Mouse (Mus musculus): ENCODE results near the gene Snd1. TPM values are rescaled to one million over a fixed set of nuclear protein-coding genes. Genes with fewer than 3 reads are reported as not detected.

Snd1 gene
- total and polyA plus RNA-seq, 2 experiments from 2014 or later = 54.7 to 120 TPM

GRCm38 (mm10) chr6:28783082-28783647 is 308.2 kb downstream of the Snd1 start:
- Histone ChIP-seq H3K4me3 (ENCODE audit: low read depth, low read length) (no peak overlapping the region), H3K9me3 (replicated peaks; ENCODE audit: control insufficient read depth, low read length) (no peaks in the 10 kb centered on the region), H3K4me2 (ENCODE audit: low read depth, low read length) (no peak overlapping the region), H3K4me1 (ENCODE audit: control insufficient read depth, insufficient read depth) (peaks cover 21% of the 10 kb centered on the region), H3K27ac (ENCODE audit: low read depth) (no peak overlapping the region), H3K27me3 (ENCODE audit: control insufficient read depth, insufficient read depth, low read length) (no peaks in the 10 kb centered on the region), H3K9ac (replicated peaks; ENCODE audit: low read depth, low read length) (no peak overlapping the region), H3K36me3 (replicated peaks; ENCODE audit: control insufficient read depth, insufficient read depth, low read length) (no peaks in the 10 kb centered on the region)
- no peak for ATAC-seq (ENCODE audit: insufficient read depth, low read depth)
- WGBS = 74% methylated on average over 4 of the region's 4 CpGs
- TF ChIP-seq EP300 (IDR thresholded peaks at IDR 0.05; ENCODE audit: low read depth) (no peak), CTCF (IDR thresholded peaks at IDR 0.05; ENCODE audit: low read depth) (no peak)
- no peak for DNase-seq (ENCODE audit: low spot score)

GRCm38 (mm10) chr6:28783953-28784352 is 309.0 kb downstream of the Snd1 start:
- H3K9ac ChIP-seq (replicated peaks; ENCODE audit: low read depth, low read length) = no peak overlapping the region
- H3K27me3 ChIP-seq (ENCODE audit: control insufficient read depth, insufficient read depth, low read length) = no peaks in the 10 kb centered on the region
- TF ChIP-seq CTCF (IDR thresholded peaks at IDR 0.05; ENCODE audit: low read depth) (no peak), EP300 (IDR thresholded peaks at IDR 0.05; ENCODE audit: low read depth) (no peak)
- WGBS = 83% methylated on average over 5 of the region's 5 CpGs
- H3K36me3 ChIP-seq (replicated peaks; ENCODE audit: control insufficient read depth, insufficient read depth, low read length) = no peaks in the 10 kb centered on the region
- peaks cover 21% of the 10 kb centered on the region for H3K4me1 ChIP-seq (ENCODE audit: control insufficient read depth, insufficient read depth)
- no peak overlapping the region for H3K27ac ChIP-seq (ENCODE audit: low read depth)
- DNase-seq (ENCODE audit: low spot score) = no peak
- H3K4me2 ChIP-seq (ENCODE audit: low read depth, low read length) = no peak overlapping the region
- H3K9me3 ChIP-seq (replicated peaks; ENCODE audit: control insufficient read depth, low read length) = no peaks in the 10 kb centered on the region
- no peak overlapping the region for H3K4me3 ChIP-seq (ENCODE audit: low read depth, low read length)
- ATAC-seq (ENCODE audit: insufficient read depth, low read depth) = no peak

DNA sequence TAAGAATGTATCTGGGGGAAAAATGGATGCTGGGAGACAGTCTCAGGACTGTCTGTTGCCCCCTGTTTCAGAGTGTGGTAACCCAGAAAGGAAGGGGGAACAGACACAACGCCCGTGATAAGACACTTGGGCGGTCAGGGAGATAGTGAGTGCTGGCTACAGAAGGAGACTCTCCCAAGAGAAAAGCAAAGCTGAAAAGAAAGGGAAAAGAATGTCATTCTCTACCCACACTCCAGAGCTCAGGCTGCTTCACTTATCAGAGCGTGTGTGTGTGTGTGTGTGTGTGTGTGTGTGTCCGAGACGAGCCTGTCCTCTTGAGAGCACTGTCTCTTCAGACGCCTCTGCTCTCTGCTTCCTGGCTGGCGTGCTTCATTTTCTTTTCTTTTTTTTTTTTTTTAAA is 310.8 kb downstream of the Snd1 start:
- DNase-seq (ENCODE audit: low spot score) (no peak), ATAC-seq (ENCODE audit: insufficient read depth, low read depth) (no peak)
- H3K9me3 ChIP-seq (replicated peaks; ENCODE audit: control insufficient read depth, low read length) = no peaks in the 10 kb centered on the region
- TF ChIP-seq EP300 (IDR thresholded peaks at IDR 0.05; ENCODE audit: low read depth) (no peak), CTCF (IDR thresholded peaks at IDR 0.05; ENCODE audit: low read depth) (no peak)
- no peak overlapping the region for H3K4me3 ChIP-seq (ENCODE audit: low read depth, low read length)
- 0 out of 2 replicates have a peak, but pooled peaks cover 4% of the 10 kb centered on the region for H3K36me3 ChIP-seq (replicated peaks; ENCODE audit: control insufficient read depth, insufficient read depth, low read length)
- H3K4me2 ChIP-seq (ENCODE audit: low read depth, low read length) = no peak overlapping the region
- WGBS = 41% methylated on average over 8 of the region's 8 CpGs
- no peaks in the 10 kb centered on the region for H3K27me3 ChIP-seq (ENCODE audit: control insufficient read depth, insufficient read depth, low read length)
- H3K9ac ChIP-seq (replicated peaks; ENCODE audit: low read depth, low read length) = no peak overlapping the region
- H3K4me1 ChIP-seq (ENCODE audit: control insufficient read depth, insufficient read depth) = peaks cover 25% of the 10 kb centered on the region
- H3K27ac ChIP-seq (ENCODE audit: low read depth) = no peak overlapping the region

GRCm38 (mm10) chr6:28787133-28787532 is 312.2 kb downstream of the Snd1 start:
- DNase-seq (ENCODE audit: low spot score) (no peak), ATAC-seq (ENCODE audit: insufficient read depth, low read depth) (no peak)
- no peak overlapping the region for H3K27ac ChIP-seq (ENCODE audit: low read depth)
- H3K4me3 ChIP-seq (ENCODE audit: low read depth, low read length) = no peak overlapping the region
- H3K9me3 ChIP-seq (replicated peaks; ENCODE audit: control insufficient read depth, low read length) = no peaks in the 10 kb centered on the region
- no peak overlapping the region for H3K9ac ChIP-seq (replicated peaks; ENCODE audit: low read depth, low read length)
- H3K36me3 ChIP-seq (replicated peaks; ENCODE audit: control insufficient read depth, insufficient read depth, low read length) = 0 out of 2 replicates have a peak, but pooled peaks cover 4% of the 10 kb centered on the region
- 44% methylated on average over 6 of the region's 6 CpGs for WGBS
- TF ChIP-seq CTCF (IDR thresholded peaks at IDR 0.05; ENCODE audit: low read depth) (no peak), EP300 (IDR thresholded peaks at IDR 0.05; ENCODE audit: low read depth) (no peak)
- peaks cover 14% of the 10 kb centered on the region; the same call in 1 of the 2 replicates for H3K4me1 ChIP-seq (ENCODE audit: control insufficient read depth, insufficient read depth)
- H3K4me2 ChIP-seq (ENCODE audit: low read depth, low read length) = no peak overlapping the region
- H3K27me3 ChIP-seq (ENCODE audit: control insufficient read depth, insufficient read depth, low read length) = no peaks in the 10 kb centered on the region

DNA sequence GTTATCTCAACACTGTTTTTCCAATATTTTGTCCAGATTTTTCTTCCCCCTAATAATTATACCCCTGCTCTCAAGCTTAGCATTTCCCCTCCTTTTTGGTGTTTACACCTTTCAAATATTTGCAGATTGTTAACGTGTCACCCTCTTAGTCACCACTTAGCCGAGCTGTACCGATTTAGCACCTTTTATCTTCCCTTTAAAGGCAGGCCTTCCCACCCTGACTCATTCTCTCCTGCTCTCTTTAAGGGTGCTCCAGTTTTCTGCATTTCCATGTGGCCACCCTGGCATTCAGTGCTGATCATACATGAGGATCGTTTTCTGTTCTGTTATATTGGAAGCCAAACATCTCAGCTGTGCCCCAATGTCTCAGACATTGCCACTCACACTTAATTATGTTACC is 314.7 kb downstream of the Snd1 start:
- peaks cover 4% of the 10 kb centered on the region; the same call in 1 of the 2 replicates for H3K4me1 ChIP-seq (ENCODE audit: control insufficient read depth, insufficient read depth)
- WGBS = 37% methylated on average over 4 of the region's 4 CpGs
- DNase-seq (ENCODE audit: low spot score) (no peak), ATAC-seq (ENCODE audit: insufficient read depth, low read depth) (no peak)
- no peak overlapping the region for H3K4me3 ChIP-seq (ENCODE audit: low read depth, low read length)
- TF ChIP-seq EP300 (IDR thresholded peaks at IDR 0.05; ENCODE audit: low read depth) = no peak
- no peak for TF ChIP-seq CTCF (IDR thresholded peaks at IDR 0.05; ENCODE audit: low read depth)
- H3K27ac ChIP-seq (ENCODE audit: low read depth) = no peak overlapping the region
- no peak overlapping the region for H3K9ac ChIP-seq (replicated peaks; ENCODE audit: low read depth, low read length)
- H3K4me2 ChIP-seq (ENCODE audit: low read depth, low read length) = no peak overlapping the region
- no peaks in the 10 kb centered on the region for H3K27me3 ChIP-seq (ENCODE audit: control insufficient read depth, insufficient read depth, low read length)
- peaks cover 4% of the 10 kb centered on the region; the same call in 1 of the 2 replicates for H3K36me3 ChIP-seq (replicated peaks; ENCODE audit: control insufficient read depth, insufficient read depth, low read length)
- no peaks in the 10 kb centered on the region for H3K9me3 ChIP-seq (replicated peaks; ENCODE audit: control insufficient read depth, low read length)

DNA sequence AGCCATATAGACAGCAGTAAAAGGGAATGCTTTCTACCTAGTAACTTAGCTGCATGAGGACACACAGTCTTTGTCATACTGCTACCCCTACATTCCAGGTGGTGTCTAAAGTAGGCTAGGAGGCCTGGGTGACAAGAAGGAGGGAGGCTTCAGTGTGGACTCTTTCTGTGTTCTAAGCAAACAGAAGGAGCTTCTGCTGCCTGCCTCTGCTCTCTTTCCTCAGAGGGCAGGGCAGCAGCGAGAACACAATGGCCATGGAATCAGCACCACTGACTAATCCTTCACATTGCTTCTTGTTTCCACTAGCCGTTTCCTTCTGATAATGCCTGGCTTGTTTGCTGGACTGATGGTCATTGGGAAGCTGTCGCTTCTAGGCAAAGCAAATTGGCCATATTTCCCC is 316.2 kb downstream of the Snd1 start:
- Histone ChIP-seq H3K9me3 (replicated peaks; ENCODE audit: control insufficient read depth, low read length) (no peaks in the 10 kb centered on the region), H3K4me1 (ENCODE audit: control insufficient read depth, insufficient read depth) (peaks cover 4% of the 10 kb centered on the region; the same call in 1 of the 2 replicates)

More for the DNA sequence above, 316.2 kb downstream of the Snd1 start:
- Histone ChIP-seq H3K27ac (ENCODE audit: low read depth) (peak overlapping the region; percentile 46), H3K36me3 (replicated peaks; ENCODE audit: control insufficient read depth, insufficient read depth, low read length) (peaks cover 11% of the 10 kb centered on the region), H3K4me3 (ENCODE audit: low read depth, low read length) (no peak overlapping the region), H3K9ac (replicated peaks; ENCODE audit: low read depth, low read length) (no peak overlapping the region), H3K27me3 (ENCODE audit: control insufficient read depth, insufficient read depth, low read length) (no peaks in the 10 kb centered on the region), H3K4me2 (ENCODE audit: low read depth, low read length) (no peak overlapping the region)
- TF ChIP-seq CTCF (IDR thresholded peaks at IDR 0.05; ENCODE audit: low read depth) (no peak), EP300 (IDR thresholded peaks at IDR 0.05; ENCODE audit: low read depth) (no peak)
- 50% methylated on average over 3 of the region's 3 CpGs for WGBS
- DNase-seq (ENCODE audit: low spot score) = peak; percentile 35
- ATAC-seq (ENCODE audit: insufficient read depth, low read depth) = no peak
